Mouse (Mus musculus) intestine, postnatal 0 days (tissue): ENCODE data around the gene Dmxl2. TPM values are rescaled to one million over a fixed set of nuclear protein-coding genes. Genes with fewer than 3 reads are reported as not detected.

Source experiments
- ATAC-seq: fragments of 200-750 bp; cut with Nextera tagmentation; 2 replicates; pipeline ENCODE4 v1.8.0; 2017; ENCODE audit warnings: mild to moderate bottlenecking, moderate TSS enrichment, moderate library complexity
- H3K27ac ChIP-seq: fragments of 300-500 bp; sonication (generic); 2 replicates; pipeline ENCODE4 v1.5.1; 2014; ENCODE audit warnings: mild to moderate bottlenecking, low read depth, low read length, moderate library complexity
- H3K27me3 ChIP-seq: fragments of 300-500 bp; sonication (generic); replicated peaks from 2 replicates; pipeline ENCODE4 v1.6.1; 2014; ENCODE audit warnings: low read length, mixed read lengths; ENCODE audit not compliant: control insufficient read depth, insufficient read depth
- H3K36me3 ChIP-seq: fragments of 300-500 bp; sonication (generic); 2 replicates; pipeline ENCODE4 v1.6.1; 2014; ENCODE audit warnings: mild to moderate bottlenecking, moderate library complexity; ENCODE audit not compliant: control insufficient read depth, insufficient read depth
- H3K4me1 ChIP-seq: fragments of 300-500 bp; sonication (generic); replicated peaks from 2 replicates; pipeline ENCODE4 v1.6.1; 2014; ENCODE audit warnings: antibody characterized with exemption, low read length, mixed read lengths; ENCODE audit not compliant: control insufficient read depth, insufficient read depth
- H3K4me2 ChIP-seq: fragments of 300-500 bp; sonication (generic); replicated peaks from 2 replicates; pipeline ENCODE4 v1.6.1; 2014; ENCODE audit warnings: low read depth, mild to moderate bottlenecking, moderate library complexity
- H3K4me3 ChIP-seq: fragments of 300-500 bp; sonication (generic); 2 replicates; pipeline ENCODE4 v1.5.1; 2014; ENCODE audit warnings: low read depth, low read length
- H3K9ac ChIP-seq: fragments of 300-500 bp; sonication (generic); 2 replicates; pipeline ENCODE4 v1.6.1; 2014; ENCODE audit warnings: mild to moderate bottlenecking, low read depth, low read length
- H3K9me3 ChIP-seq: fragments of 300-500 bp; sonication (generic); 2 replicates; pipeline ENCODE4 v1.6.1; 2016; ENCODE audit warnings: mixed run types; ENCODE audit not compliant: control insufficient read depth
- CTCF ChIP-seq: sonication (generic); IDR thresholded peaks from 2 replicates; pipeline ENCODE4 v1.5.1; 2016; ENCODE audit warnings: low read depth, mild to moderate bottlenecking, control low read depth, antibody characterized with exemption, moderate library complexity
- WGBS: fragments of 180-500 bp; shearing (Covaris S2); extraction: QIAGEN DNeasy Blood & Tissue Kit; methylation state at CpG from one replicate; pipeline ENCODE4 v1.1.7; 2014; 5-methylcytosine and 5-hydroxymethylcytosine counted together
- polyA plus RNA-seq: library from polyadenylated mRNA; unstranded; fragments of >200 nt; fragmentation: Nextera tagmentation; extraction: Ambion mirVana; gene quantifications from 2 replicates; pipeline ENCODE4 v1.2.1, GENCODE M21; 2015

Gene Dmxl2
- 5.2 and 6.4 TPM in 2 replicates for polyA plus RNA-seq

DNA sequence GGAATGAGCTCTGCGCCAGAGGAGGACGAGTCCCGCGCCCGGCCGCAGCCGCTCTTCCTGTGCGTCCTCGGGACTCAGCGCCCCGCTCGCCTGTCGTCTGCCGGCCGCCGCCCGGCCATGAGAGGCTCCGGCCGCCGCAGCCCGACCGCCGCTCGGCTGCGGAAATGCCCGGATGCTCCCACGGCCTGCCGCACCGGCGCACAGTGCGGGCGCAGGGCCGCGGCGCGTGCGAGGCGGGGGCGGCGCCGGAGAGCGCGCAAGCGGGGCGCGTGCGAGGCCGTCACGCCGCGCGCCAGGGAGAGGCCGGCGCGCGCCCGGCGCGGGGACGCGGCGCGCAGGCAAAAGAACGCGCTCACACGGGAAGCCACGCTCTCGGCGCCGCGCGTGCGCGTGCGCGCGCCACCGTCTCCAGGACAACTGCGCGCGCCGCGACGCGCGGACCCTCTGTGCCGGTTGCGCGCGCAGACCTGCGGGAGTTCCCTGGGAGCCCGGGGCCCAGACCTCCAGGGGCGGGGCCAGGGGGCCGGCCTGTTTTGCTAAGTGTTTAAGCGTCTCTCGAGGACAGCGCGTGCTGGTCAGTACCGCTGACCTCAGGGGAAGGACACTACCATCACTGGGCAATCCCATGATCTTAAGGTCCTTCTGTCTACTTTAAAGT is at the start of gene Dmxl2:
TSS of gene Dmxl2 (minus strand) at position 174 of the 658 bp plus-strand sequence.
- Histone ChIP-seq H3K36me3 (no peaks in the 10 kb centered on the region), H3K4me1 (no peaks in the 10 kb centered on the region), H3K27ac (peak within 1 kb of the TSS; percentile 73), H3K4me2 (peak within 1 kb of the TSS; percentile 100), H3K9ac (peak within 1 kb of the TSS; percentile 79), H3K27me3 (0 out of 2 replicates have a peak, but pooled peaks cover 2% of the 10 kb centered on the region), H3K4me3 (peak within 1 kb of the TSS; percentile 65), H3K9me3 (no peaks in the 10 kb centered on the region)
- WGBS = under 1% methylated on average over 91 of the region's 99 CpGs
- ATAC-seq = peak; percentile 96
- TF ChIP-seq CTCF = no peak

- TF ChIP-seq CTCF = no peak
- Histone ChIP-seq H3K9me3 (no peaks in the 10 kb centered on the region), H3K27ac (no peak overlapping the region), H3K27me3 (no peaks in the 10 kb centered on the region), H3K4me2 (no peak overlapping the region), H3K36me3 (no peaks in the 10 kb centered on the region), H3K9ac (no peak overlapping the region), H3K4me3 (no peak overlapping the region), H3K4me1 (no peaks in the 10 kb centered on the region)
- 93% methylated on average over 6 of the region's 6 CpGs for WGBS
- ATAC-seq = no peak
These were observed 48.0 kb upstream of the Dmxl2 start for GRCm38 (mm10) chr9:54549433-54549832.

GRCm38 (mm10) chr9:54547536-54547935 is 46.1 kb upstream of the Dmxl2 start:
- H3K9ac ChIP-seq = no peak overlapping the region
- no peak overlapping the region for H3K4me2 ChIP-seq
- H3K27ac ChIP-seq = no peak overlapping the region
- H3K27me3 ChIP-seq = no peaks in the 10 kb centered on the region
- H3K4me3 ChIP-seq = no peak overlapping the region
- H3K9me3 ChIP-seq = no peaks in the 10 kb centered on the region
- H3K4me1 ChIP-seq = no peaks in the 10 kb centered on the region
- 15% methylated on average over 5 of the region's 5 CpGs for WGBS
- peak; percentile 91 for TF ChIP-seq CTCF
- 0 out of 2 replicates have a peak, but pooled peaks have one; percentile 16 for ATAC-seq
- no peaks in the 10 kb centered on the region for H3K36me3 ChIP-seq

GRCm38 (mm10) chr9:54544954-54545315 is 43.5 kb upstream of the Dmxl2 start:
- H3K36me3 ChIP-seq = no peaks in the 10 kb centered on the region
- H3K9me3 ChIP-seq = no peaks in the 10 kb centered on the region
- no peak overlapping the region for H3K27ac ChIP-seq
- H3K4me1 ChIP-seq = no peaks in the 10 kb centered on the region
- no peak overlapping the region for H3K4me3 ChIP-seq
- WGBS = 86% methylated on average over 4 of the region's 4 CpGs
- no peak for TF ChIP-seq CTCF
- H3K9ac ChIP-seq = no peak overlapping the region
- no peak overlapping the region for H3K4me2 ChIP-seq
- ATAC-seq = no peak
- no peaks in the 10 kb centered on the region for H3K27me3 ChIP-seq

- Histone ChIP-seq H3K4me3 (no peak overlapping the region), H3K27me3 (no peaks in the 10 kb centered on the region), H3K4me2 (no peak overlapping the region), H3K4me1 (no peaks in the 10 kb centered on the region), H3K9me3 (no peaks in the 10 kb centered on the region), H3K36me3 (no peaks in the 10 kb centered on the region), H3K9ac (no peak overlapping the region), H3K27ac (no peak overlapping the region)
- WGBS = 85% methylated on average over 9 of the region's 9 CpGs
- TF ChIP-seq CTCF = no peak
- no peak for ATAC-seq
These were observed 43.0 kb upstream of the Dmxl2 start for GRCm38 (mm10) chr9:54544212-54544953.

GRCm38 (mm10) chr9:54540801-54541200 is 39.4 kb upstream of the Dmxl2 start:
- WGBS = 72% methylated on average over 5 of the region's 5 CpGs
- H3K4me3 ChIP-seq = no peak overlapping the region
- no peak for ATAC-seq

More at GRCm38 (mm10) chr9:54540801-54541200, 39.4 kb upstream of the Dmxl2 start:
- Histone ChIP-seq H3K27me3 (no peaks in the 10 kb centered on the region), H3K4me1 (no peaks in the 10 kb centered on the region), H3K9me3 (no peaks in the 10 kb centered on the region), H3K4me2 (no peak overlapping the region), H3K27ac (no peak overlapping the region), H3K36me3 (no peaks in the 10 kb centered on the region), H3K9ac (no peak overlapping the region)
- TF ChIP-seq CTCF = no peak
